Mouse (Mus musculus) ES-E14 (cell line): ENCODE data around the gene Rabgap1l.

ENCODE experiments used
- CHD2 ChIP-seq: IDR thresholded peaks from 2 replicates; pipeline ENCODE4 v1.6.1; 2014; ENCODE audit warnings: mild to moderate bottlenecking, low read depth, low read length, inconsistent platforms
- HCFC1 ChIP-seq: IDR thresholded peaks from 2 replicates; pipeline ENCODE4 v1.6.1; 2012; ENCODE audit warnings: low read length, inconsistent platforms, borderline replicate concordance; ENCODE audit not compliant: insufficient read depth
- MAFK ChIP-seq: IDR thresholded peaks from 2 replicates; pipeline ENCODE4 v1.6.1; 2014; ENCODE audit warnings: mild to moderate bottlenecking, low read depth, low read length, inconsistent platforms; ENCODE audit not compliant: insufficient read depth
- ZC3H11A ChIP-seq: IDR thresholded peaks from 2 replicates; pipeline ENCODE4 v1.6.1; 2012; ENCODE audit warnings: low read depth, mild to moderate bottlenecking, inconsistent platforms, low read length, borderline replicate concordance
- ZNF384 ChIP-seq: IDR thresholded peaks from 2 replicates; pipeline ENCODE4 v1.6.1; 2012; ENCODE audit warnings: low read depth, low read length, inconsistent platforms

DNA sequence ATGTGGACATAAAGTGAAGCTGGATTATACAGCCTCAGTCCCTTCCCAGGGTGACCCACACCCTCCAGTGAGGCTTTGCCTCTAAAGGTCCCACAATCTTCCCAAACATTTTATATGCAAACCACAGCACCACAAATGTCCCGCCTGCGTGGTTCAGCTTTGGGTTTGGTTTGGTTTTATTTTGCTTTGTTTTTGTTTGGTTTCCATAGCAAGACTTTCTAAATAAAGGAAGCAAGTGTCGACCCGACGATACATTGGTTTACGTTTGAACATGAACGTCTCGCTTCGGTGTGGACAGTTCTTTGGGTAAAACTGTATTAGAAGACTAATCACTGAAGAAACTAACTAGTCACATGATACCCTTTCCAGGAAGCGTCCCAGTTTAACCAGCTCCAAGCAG, 49.6 kb upstream of the Rabgap1l start:
- TF ChIP-seq HCFC1, result no peak
- no peak for TF ChIP-seq MAFK
- TF ChIP-seq CHD2, result no peak
- TF ChIP-seq ZNF384, result no peak
- no peak for TF ChIP-seq ZC3H11A
